Mouse (Mus musculus): ENCODE results near the gene Tcaim.

DNA sequence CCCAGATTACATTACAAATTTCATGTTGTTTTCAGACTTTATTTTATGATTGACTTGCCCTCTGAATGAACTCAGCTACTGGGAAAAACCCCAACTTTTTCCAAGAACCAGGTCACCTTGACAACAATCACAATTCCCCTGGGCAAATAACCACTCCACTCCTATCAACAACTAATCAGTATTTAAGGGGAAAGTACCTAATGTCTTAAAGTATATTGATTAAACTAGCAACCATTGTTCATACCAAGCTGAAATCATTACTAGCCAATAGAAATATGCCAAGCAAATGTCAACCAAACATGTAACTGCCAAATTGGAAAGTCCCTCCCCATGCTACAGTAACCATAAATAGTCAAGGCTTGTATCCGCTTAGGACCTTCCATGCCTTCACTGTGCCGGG, 69.8 kb downstream of the Tcaim start:
- TF ChIP-seq GATA1 (IDR thresholded peaks at IDR 0.05; ENCODE audit: low read length) (no peak), TAL1 (IDR thresholded peaks at IDR 0.05; ENCODE audit: low read length) (no peak)
